Mouse (Mus musculus) liver, embryonic 16.5 days (tissue): Measurements from ENCODE around the gene Lgalsl. TPM values are rescaled to one million over a fixed set of nuclear protein-coding genes. Genes with fewer than 3 reads are reported as not detected.

Experiments
- ATAC-seq: fragments of 200-750 bp; cut with Nextera tagmentation; 2 replicates; pipeline ENCODE4 v1.8.0; 2017; ENCODE audit warnings: low read depth, mild to moderate bottlenecking, moderate number of reproducible peaks, moderate library complexity
- H3K27ac ChIP-seq: fragments of 300-500 bp; sonication (generic); 2 replicates; pipeline ENCODE4 v1.5.1; 2014; ENCODE audit warnings: mild to moderate bottlenecking, low read length
- H3K27me3 ChIP-seq: fragments of 300-500 bp; sonication (generic); 2 replicates; pipeline ENCODE4 v1.6.1; 2014; ENCODE audit warnings: low read depth, low read length, mixed read lengths; ENCODE audit not compliant: control insufficient read depth, insufficient read depth
- H3K36me3 ChIP-seq: fragments of 300-500 bp; sonication (generic); 2 replicates; pipeline ENCODE4 v1.6.1; 2014; ENCODE audit warnings: mild to moderate bottlenecking; ENCODE audit not compliant: control insufficient read depth, insufficient read depth
- H3K4me1 ChIP-seq: fragments of 300-500 bp; sonication (generic); 2 replicates; pipeline ENCODE4 v1.6.1; 2014; ENCODE audit warnings: low read depth, low read length, mixed read lengths; ENCODE audit not compliant: control insufficient read depth
- H3K4me2 ChIP-seq: fragments of 300-500 bp; sonication (generic); 2 replicates; pipeline ENCODE4 v1.6.1; 2014; ENCODE audit warnings: low read depth, low read length, mixed read lengths
- H3K4me3 ChIP-seq: fragments of 300-500 bp; sonication (generic); 2 replicates; pipeline ENCODE4 v1.5.1; 2014; ENCODE audit warnings: low read depth, mild to moderate bottlenecking, low read length
- H3K9ac ChIP-seq: fragments of 300-500 bp; sonication (generic); 2 replicates; pipeline ENCODE4 v1.6.1; 2014; ENCODE audit warnings: low read depth, low read length
- H3K9me3 ChIP-seq: fragments of 300-500 bp; sonication (generic); replicated peaks from 2 replicates; pipeline ENCODE4 v1.6.1; 2016; ENCODE audit warnings: low read length; ENCODE audit not compliant: control insufficient read depth
- WGBS: fragments of 180-500 bp; shearing (Covaris S2); extraction: QIAGEN DNeasy Blood & Tissue Kit; methylation state at CpG from one replicate; pipeline ENCODE4 v1.1.7; 2014; ENCODE audit not compliant: insufficient replicate concordance; 5-methylcytosine and 5-hydroxymethylcytosine counted together
- polyA plus RNA-seq: library from polyadenylated mRNA; unstranded; fragments of >200 nt; fragmentation: Nextera tagmentation; extraction: Ambion mirVana; gene quantifications from 2 replicates; pipeline ENCODE4 v1.2.1, GENCODE M21; 2015

Lgalsl gene
- polyA plus RNA-seq, result 6.7 and 8.3 TPM in 2 replicates

DNA sequence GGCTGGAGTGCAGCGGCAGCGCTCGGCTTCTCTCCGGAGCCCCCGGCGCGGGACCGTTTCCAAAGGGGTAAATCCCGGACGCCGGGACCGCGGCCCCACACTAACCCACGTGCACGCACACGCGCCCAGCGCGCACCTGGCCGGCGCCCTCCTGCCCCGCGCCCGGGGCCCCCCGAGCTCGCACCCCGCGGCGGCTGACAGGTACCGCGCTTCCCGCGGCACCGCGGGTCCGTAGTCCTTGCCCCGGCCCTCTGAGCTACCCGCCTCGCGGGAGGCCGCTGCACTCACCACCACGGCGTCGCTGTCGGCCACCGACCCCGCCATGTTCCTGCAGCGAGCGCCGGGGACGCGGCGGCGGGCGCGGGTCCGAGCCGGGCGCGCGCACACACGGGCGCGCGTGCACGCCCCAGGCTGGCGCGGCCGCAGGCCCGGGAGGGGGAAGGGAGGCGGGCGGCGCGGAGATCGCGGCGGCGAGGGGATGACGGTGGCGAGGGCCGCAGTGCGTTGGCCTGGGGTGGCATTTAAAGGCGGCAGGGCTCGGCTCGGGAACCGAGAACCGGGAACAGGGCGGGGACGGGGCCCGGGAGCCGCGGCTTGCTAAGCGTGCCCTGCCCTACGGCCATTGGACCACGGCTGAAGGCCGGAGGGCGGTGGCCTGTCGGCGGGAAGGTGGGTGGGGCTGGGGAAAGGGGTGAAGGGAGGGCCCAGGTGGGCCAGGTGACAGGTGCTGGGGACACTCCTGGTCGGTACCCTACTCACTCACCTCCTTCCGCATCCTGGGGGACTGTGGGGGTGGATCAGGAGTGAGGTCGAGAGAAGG is at the start of gene Lgalsl:
Gene Lgalsl (minus strand): TSS at position 371 of the 820 bp plus-strand sequence.
- peak; percentile 85 for ATAC-seq
- Histone ChIP-seq H3K9ac (peak within 1 kb of the TSS; percentile 73), H3K27me3 (peaks cover 32% of the 10 kb centered on the region), H3K9me3 (no peaks in the 10 kb centered on the region), H3K4me1 (peaks cover 5% of the 10 kb centered on the region), H3K27ac (peak within 1 kb of the TSS; percentile 67), H3K4me3 (peak within 1 kb of the TSS; percentile 78), H3K36me3 (no peaks in the 10 kb centered on the region), H3K4me2 (peak within 1 kb of the TSS; percentile 83)
- WGBS, result under 1% methylated on average over 102 of the region's 102 CpGs

DNA sequence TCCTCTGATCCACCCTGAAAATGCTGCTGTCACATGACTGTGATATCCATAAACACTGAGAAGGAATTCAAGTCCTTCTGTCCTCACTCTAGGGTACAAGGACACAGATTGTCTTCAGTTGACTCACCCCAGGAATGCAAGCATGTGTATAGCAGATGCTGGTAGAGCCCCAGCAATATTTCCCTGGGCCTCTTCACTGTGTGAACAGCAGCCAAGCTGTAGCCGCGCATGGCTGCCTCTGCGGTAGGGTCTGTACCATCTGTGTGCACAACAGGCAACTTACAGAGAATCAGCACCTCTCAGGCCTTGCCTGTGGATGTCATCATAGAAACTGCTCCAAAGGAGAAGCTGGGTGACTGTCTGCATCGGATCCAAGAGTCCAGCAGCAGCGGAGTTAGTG is 47.8 kb upstream of the Lgalsl start:
- Histone ChIP-seq H3K9ac (no peak overlapping the region), H3K4me1 (no peaks in the 10 kb centered on the region), H3K36me3 (no peaks in the 10 kb centered on the region), H3K9me3 (no peaks in the 10 kb centered on the region), H3K4me3 (no peak overlapping the region), H3K4me2 (no peak overlapping the region), H3K27ac (no peak overlapping the region), H3K27me3 (no peaks in the 10 kb centered on the region)
- no peak for ATAC-seq
- 81% methylated on average over 5 of the region's 5 CpGs for WGBS

DNA sequence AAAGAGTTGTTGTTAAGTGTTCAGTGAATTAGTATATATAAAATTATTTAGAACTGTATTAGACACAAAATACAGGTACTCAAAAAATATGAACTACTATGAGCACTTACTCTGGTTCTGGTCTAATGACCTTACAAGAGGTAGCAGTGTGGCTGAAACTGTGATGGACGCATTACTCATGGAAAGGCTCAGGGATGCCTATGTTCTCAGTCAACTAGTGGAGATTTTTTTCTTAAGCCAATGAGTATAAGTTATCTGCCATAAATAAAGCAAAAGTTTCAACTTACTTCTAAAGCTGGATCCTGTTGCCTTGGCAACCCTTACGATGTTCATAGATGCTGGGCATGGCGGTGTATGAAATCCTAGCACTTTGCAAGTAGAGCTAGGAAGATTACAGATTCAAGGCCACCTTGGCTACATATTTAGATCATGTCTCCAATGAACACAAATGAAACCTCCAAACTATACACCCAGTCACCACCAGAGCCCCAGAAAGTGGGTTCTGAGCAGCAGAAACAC is 46.8 kb upstream of the Lgalsl start:
- Histone ChIP-seq H3K27ac (no peak overlapping the region), H3K9me3 (no peaks in the 10 kb centered on the region), H3K27me3 (no peaks in the 10 kb centered on the region), H3K4me2 (no peak overlapping the region), H3K36me3 (no peaks in the 10 kb centered on the region), H3K4me3 (no peak overlapping the region), H3K9ac (no peak overlapping the region), H3K4me1 (no peaks in the 10 kb centered on the region)
- ATAC-seq, result no peak
- WGBS, result 79% methylated on average over 3 of the region's 3 CpGs

DNA sequence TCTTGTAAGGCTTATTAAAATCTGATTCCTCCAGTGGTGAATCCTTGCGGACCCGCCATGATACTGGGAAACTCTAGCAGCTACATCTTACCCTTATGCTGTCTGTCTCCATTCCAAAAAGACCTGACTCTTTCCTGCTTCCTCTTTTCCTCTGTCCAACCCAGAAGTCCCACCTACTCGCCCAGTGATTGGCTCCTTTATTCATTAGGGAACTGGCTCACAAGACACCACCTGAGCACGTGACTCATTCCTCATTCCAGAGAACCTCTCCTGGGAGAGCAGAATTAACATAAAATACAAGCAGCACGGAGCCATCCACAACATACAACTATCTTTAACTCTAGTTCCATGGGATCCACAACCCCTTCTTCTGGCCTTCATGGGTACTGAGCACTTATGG is 42.5 kb upstream of the Lgalsl start:
- 56% methylated on average over 5 of the region's 5 CpGs for WGBS
- Histone ChIP-seq H3K36me3 (no peaks in the 10 kb centered on the region), H3K27ac (no peak overlapping the region), H3K27me3 (no peaks in the 10 kb centered on the region), H3K9me3 (no peaks in the 10 kb centered on the region), H3K4me1 (no peaks in the 10 kb centered on the region), H3K4me2 (no peak overlapping the region), H3K9ac (no peak overlapping the region), H3K4me3 (no peak overlapping the region)
- no peak for ATAC-seq

DNA sequence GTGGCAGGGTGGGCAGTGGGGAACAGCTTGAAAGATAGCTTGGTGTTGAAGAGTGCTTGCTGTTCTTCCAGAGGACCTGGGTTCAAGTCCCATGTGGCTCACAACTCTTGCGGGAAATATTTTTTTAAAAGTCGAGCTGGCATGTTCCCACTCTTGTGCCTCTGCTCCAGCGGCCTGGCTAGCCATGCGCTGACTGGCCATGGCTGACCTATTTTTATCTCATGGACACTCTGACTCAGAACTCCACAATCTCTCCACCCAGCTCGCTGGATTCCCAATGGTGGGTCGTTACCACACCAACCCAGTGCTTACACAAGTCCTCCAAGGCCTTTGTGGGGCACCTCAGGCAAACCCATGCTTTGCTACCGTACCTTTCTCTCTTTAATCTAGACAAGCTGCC is 42.1 kb upstream of the Lgalsl start:
- H3K27ac ChIP-seq, result no peak overlapping the region
- no peaks in the 10 kb centered on the region for H3K9me3 ChIP-seq
- ATAC-seq, result no peak
- no peaks in the 10 kb centered on the region for H3K27me3 ChIP-seq
- no peaks in the 10 kb centered on the region for H3K36me3 ChIP-seq
- H3K4me3 ChIP-seq, result no peak overlapping the region
- H3K9ac ChIP-seq, result no peak overlapping the region
- no peak overlapping the region for H3K4me2 ChIP-seq
- no peaks in the 10 kb centered on the region for H3K4me1 ChIP-seq
- WGBS, result 66% methylated on average over 7 of the region's 7 CpGs

DNA sequence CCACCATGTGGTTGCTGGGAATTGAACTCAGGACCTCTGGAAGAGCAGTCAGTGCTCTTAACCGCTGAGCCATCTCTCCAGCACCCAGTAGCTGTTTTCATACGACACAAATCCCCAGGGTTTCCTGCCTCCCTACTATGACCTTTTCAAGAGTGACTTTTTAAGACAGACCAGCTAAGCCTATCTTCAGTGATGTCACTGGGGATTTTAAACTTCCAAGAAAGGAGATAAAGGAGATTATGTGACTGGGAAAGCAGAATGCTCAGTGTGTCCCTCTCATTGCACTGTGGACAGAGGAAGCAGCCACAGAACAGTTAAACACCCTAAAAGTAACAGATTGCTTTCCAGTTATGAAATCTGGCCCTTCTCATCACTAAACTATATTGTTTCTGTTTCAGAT is 41.6 kb upstream of the Lgalsl start:
- ATAC-seq, result no peak
- no peak overlapping the region for H3K9ac ChIP-seq
- no peak overlapping the region for H3K27ac ChIP-seq
- no peaks in the 10 kb centered on the region for H3K4me1 ChIP-seq
- no peak overlapping the region for H3K4me3 ChIP-seq
- no peaks in the 10 kb centered on the region for H3K27me3 ChIP-seq
- WGBS, result 56% methylated on average over 2 of the region's 2 CpGs
- no peaks in the 10 kb centered on the region for H3K9me3 ChIP-seq
- H3K4me2 ChIP-seq, result no peak overlapping the region
- no peaks in the 10 kb centered on the region for H3K36me3 ChIP-seq

DNA sequence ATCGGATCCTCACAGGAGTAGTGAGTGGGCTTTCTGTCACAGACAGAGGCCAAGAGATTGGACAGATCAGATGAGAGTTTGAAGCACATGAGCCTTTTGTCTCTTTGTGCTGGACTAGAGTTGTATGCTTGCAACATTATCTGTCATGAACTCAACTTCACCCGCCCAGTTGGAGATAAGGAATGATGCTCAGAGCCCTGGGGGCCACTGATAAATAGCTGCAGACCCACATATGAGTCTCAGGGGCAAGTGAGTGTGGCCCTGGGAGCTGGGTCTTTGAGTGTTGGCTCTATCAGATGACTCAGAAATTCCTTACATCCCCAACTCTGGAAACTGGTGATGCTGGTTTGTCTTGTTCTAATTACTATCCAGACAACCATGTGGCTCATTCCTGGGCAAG is 39.1 kb upstream of the Lgalsl start:
- no peak overlapping the region for H3K9ac ChIP-seq
- no peaks in the 10 kb centered on the region for H3K4me1 ChIP-seq
- no peaks in the 10 kb centered on the region for H3K36me3 ChIP-seq
- ATAC-seq, result 0 out of 2 replicates have a peak, but pooled peaks have one; percentile 37
- WGBS, result 23% methylated on average over 2 of the region's 2 CpGs
- H3K27ac ChIP-seq, result no peak overlapping the region
- H3K4me3 ChIP-seq, result no peak overlapping the region
- H3K4me2 ChIP-seq, result no peak overlapping the region
- no peaks in the 10 kb centered on the region for H3K27me3 ChIP-seq
- no peaks in the 10 kb centered on the region for H3K9me3 ChIP-seq

DNA sequence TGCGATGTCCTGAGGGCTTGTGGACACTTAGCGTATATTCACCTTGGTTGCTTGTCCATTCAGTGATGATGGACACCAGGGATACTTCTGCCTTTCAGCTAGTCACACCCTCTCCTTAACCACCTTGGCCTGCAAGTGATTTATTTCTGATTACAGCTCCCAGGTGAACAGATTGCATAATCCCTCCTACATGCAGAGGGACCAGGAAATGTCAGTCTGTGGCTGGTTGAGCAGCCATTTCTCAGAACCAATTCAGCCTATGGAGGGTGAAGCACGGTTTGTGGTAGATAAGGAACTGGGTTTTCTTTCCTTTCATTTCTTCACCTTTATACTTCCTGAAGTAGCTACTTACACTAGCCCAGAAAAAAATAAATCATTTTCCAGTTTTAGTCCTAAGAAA is 34.6 kb upstream of the Lgalsl start:
- Histone ChIP-seq H3K9ac (no peak overlapping the region), H3K36me3 (no peaks in the 10 kb centered on the region), H3K4me2 (no peak overlapping the region), H3K4me1 (no peaks in the 10 kb centered on the region), H3K4me3 (no peak overlapping the region), H3K9me3 (no peaks in the 10 kb centered on the region), H3K27ac (no peak overlapping the region), H3K27me3 (no peaks in the 10 kb centered on the region)
- ATAC-seq, result no peak
- WGBS, result 49% methylated on average over 3 of the region's 3 CpGs

DNA sequence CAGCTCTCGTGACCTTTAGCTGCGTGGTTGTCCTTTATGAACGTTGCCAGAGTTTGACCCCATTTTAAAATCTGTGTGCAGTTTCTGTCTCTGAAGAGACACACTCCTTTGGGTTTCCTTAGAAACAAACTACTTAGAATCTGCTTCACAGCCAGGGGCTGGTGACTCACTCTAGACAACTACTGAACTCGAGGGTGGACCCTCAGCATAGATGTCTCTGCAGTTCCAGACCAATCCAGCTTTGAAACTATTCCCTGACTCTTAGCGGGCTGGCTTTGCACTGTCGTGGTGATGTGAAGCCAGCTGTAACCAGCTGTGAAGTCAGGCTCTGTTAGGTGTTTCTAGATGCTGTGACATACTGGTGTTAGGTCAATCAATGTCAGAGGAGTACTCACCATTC is 33.8 kb upstream of the Lgalsl start:
- no peak overlapping the region for H3K27ac ChIP-seq
- no peaks in the 10 kb centered on the region for H3K4me1 ChIP-seq
- H3K27me3 ChIP-seq, result no peaks in the 10 kb centered on the region
- no peak overlapping the region for H3K9ac ChIP-seq
- no peaks in the 10 kb centered on the region for H3K9me3 ChIP-seq
- no peak overlapping the region for H3K4me3 ChIP-seq
- ATAC-seq, result no peak
- H3K4me2 ChIP-seq, result no peak overlapping the region
- WGBS, result 47% methylated on average over 6 of the region's 6 CpGs
- no peaks in the 10 kb centered on the region for H3K36me3 ChIP-seq
